Mouse (Mus musculus) kidney, embryonic 16.5 days (tissue): Measurements from ENCODE around the gene Eif1. TPM values are rescaled to one million over a fixed set of nuclear protein-coding genes. Genes with fewer than 3 reads are reported as not detected.
A peak's percentile ranks its signal among the peaks of the same experiment; 100 is the strongest.
"Not testable (repeated sequence)": the region's sequence is repeated elsewhere in the genome, so short reads cannot be mapped to it uniquely, and the experiment has no call there.

ENCODE experiments used
- ATAC-seq: fragments of 200-750 bp; cut with Nextera tagmentation; 2 replicates; pipeline ENCODE4 v1.8.0; 2017; ENCODE audit warnings: moderate TSS enrichment; ENCODE audit not compliant: low FRiP score, low TSS enrichment
- H3K27ac ChIP-seq: fragments of 300-500 bp; sonication (generic); 2 replicates; pipeline ENCODE4 v1.5.1; 2014; ENCODE audit warnings: low read length
- H3K27me3 ChIP-seq: fragments of 300-500 bp; sonication (generic); 2 replicates; pipeline ENCODE4 v1.6.1; 2014; ENCODE audit warnings: low read length, control low read depth, mixed read lengths; ENCODE audit not compliant: insufficient read depth
- H3K36me3 ChIP-seq: fragments of 300-500 bp; sonication (generic); 2 replicates; pipeline ENCODE4 v1.6.1; 2014; ENCODE audit warnings: low read length, control low read depth, mixed read lengths; ENCODE audit not compliant: insufficient read depth
- H3K4me1 ChIP-seq: fragments of 300-500 bp; sonication (generic); 2 replicates; pipeline ENCODE4 v1.6.1; 2014; ENCODE audit warnings: low read length, control low read depth, mixed read lengths; ENCODE audit not compliant: insufficient read depth
- H3K4me2 ChIP-seq: fragments of 300-500 bp; sonication (generic); replicated peaks from 2 replicates; pipeline ENCODE4 v1.6.1; 2014; ENCODE audit warnings: low read depth, low read length
- H3K4me3 ChIP-seq: fragments of 300-500 bp; sonication (generic); 2 replicates; pipeline ENCODE4 v1.5.1; 2014; ENCODE audit warnings: mild to moderate bottlenecking, low read length
- H3K9ac ChIP-seq: fragments of 300-500 bp; sonication (generic); replicated peaks from 2 replicates; pipeline ENCODE4 v1.6.1; 2014; ENCODE audit warnings: low read length
- H3K9me3 ChIP-seq: fragments of 300-500 bp; sonication (generic); 2 replicates; pipeline ENCODE4 v1.6.1; 2016; ENCODE audit warnings: low read length, control low read depth
- WGBS: fragments of 180-500 bp; shearing (Covaris S2); extraction: QIAGEN DNeasy Blood & Tissue Kit; methylation state at CpG from one replicate; pipeline ENCODE4 v1.1.7; 2014; 5-methylcytosine and 5-hydroxymethylcytosine counted together
- polyA plus RNA-seq: library from polyadenylated mRNA; unstranded; fragments of >200 nt; fragmentation: Nextera tagmentation; extraction: Ambion mirVana; gene quantifications from 2 replicates; pipeline ENCODE4 v1.2.1, GENCODE M21; 2015

Eif1 gene
- polyA plus RNA-seq, 1 experiment from 2014 or later, result 1,403 TPM

GRCm38 (mm10) chr11:100361059-100361458 lies 41.4 kb downstream of the Eif1 start:
- H3K9ac ChIP-seq, H3K9me3 ChIP-seq, H3K4me2 ChIP-seq, ATAC-seq, H3K36me3 ChIP-seq, H3K4me1 ChIP-seq, H3K4me3 ChIP-seq, H3K27ac ChIP-seq: not testable (repeated sequence)
- peaks cover 32% of the 10 kb centered on the region for H3K27me3 ChIP-seq
- WGBS, result no CpG with 5 or more reads among the region's 13 CpGs

GRCm38 (mm10) chr11:100362209-100362978 lies 42.7 kb downstream of the Eif1 start:
- ATAC-seq, result peak; percentile 66
- Histone ChIP-seq H3K4me3 (no peak overlapping the region), H3K4me1 (no peaks in the 10 kb centered on the region), H3K9me3 (no peaks in the 10 kb centered on the region), H3K4me2 (no peak overlapping the region), H3K27me3 (peaks cover 20% of the 10 kb centered on the region), H3K36me3 (no peaks in the 10 kb centered on the region), H3K9ac (no peak overlapping the region), H3K27ac (no peak overlapping the region)
- WGBS, result 12% methylated on average over 8 of the region's 8 CpGs

- Histone ChIP-seq H3K36me3 (no peaks in the 10 kb centered on the region), H3K27me3 (peaks cover 19% of the 10 kb centered on the region), H3K4me1 (no peaks in the 10 kb centered on the region), H3K27ac (no peak overlapping the region), H3K9me3 (no peaks in the 10 kb centered on the region), H3K4me2 (no peak overlapping the region), H3K4me3 (no peak overlapping the region), H3K9ac (no peak overlapping the region)
- 17% methylated on average over 12 of the region's 12 CpGs for whole genome bisulfite sequencing
- peak; percentile 65 for ATAC-seq
Observed at GRCm38 (mm10) chr11:100362979-100363562, 43.4 kb downstream of the Eif1 start.

GRCm38 (mm10) chr11:100369145-100369544 lies 49.5 kb downstream of the Eif1 start:
- H3K9ac ChIP-seq, result no peak overlapping the region
- H3K4me2 ChIP-seq, result no peak overlapping the region
- no peak overlapping the region for H3K27ac ChIP-seq
- no peak for ATAC-seq
- 36% methylated on average over 7 of the region's 7 CpGs for WGBS
- H3K9me3 ChIP-seq, result no peaks in the 10 kb centered on the region
- H3K4me3 ChIP-seq, result no peak overlapping the region
- H3K27me3 ChIP-seq, result no peaks in the 10 kb centered on the region
- H3K4me1 ChIP-seq, result no peaks in the 10 kb centered on the region
- H3K36me3 ChIP-seq, result peaks cover 37% of the 10 kb centered on the region

GRCm38 (mm10) chr11:100369822-100370221 lies 50.1 kb downstream of the Eif1 start:
- no peaks in the 10 kb centered on the region for H3K4me1 ChIP-seq
- no peaks in the 10 kb centered on the region for H3K9me3 ChIP-seq
- H3K36me3 ChIP-seq, result peaks cover 41% of the 10 kb centered on the region
- no peak for ATAC-seq
- H3K4me2 ChIP-seq, result no peak overlapping the region
- WGBS, result 73% methylated on average over 8 of the region's 8 CpGs
- no peak overlapping the region for H3K9ac ChIP-seq
- no peak overlapping the region for H3K4me3 ChIP-seq
- H3K27ac ChIP-seq, result no peak overlapping the region
- H3K27me3 ChIP-seq, result no peaks in the 10 kb centered on the region

Other genes with a start within 250 kb of the Eif1 start
- not detected in 2 replicates for gene Krt32, start 231.7 kb upstream of the Eif1 start, polyA plus RNA-seq
- gene Krt35, start 223.6 kb upstream of the Eif1 start, polyA plus RNA-seq, result not detected in 2 replicates
- 1.1 and 1.6 TPM in 2 replicates for gene Krt36, start 214.3 kb upstream of the Eif1 start, polyA plus RNA-seq
- 0.36 and 0.37 TPM in 2 replicates for gene Krt13, start 198.3 kb upstream of the Eif1 start, polyA plus RNA-seq
- 1.3 and 3.8 TPM in 2 replicates for gene Krt15, start 184.0 kb upstream of the Eif1 start, polyA plus RNA-seq
- gene Krt19, start 171.2 kb upstream of the Eif1 start, polyA plus RNA-seq, result 96.4 and 105 TPM in 2 replicates
- gene Krt9, start 126.6 kb upstream of the Eif1 start, polyA plus RNA-seq, result not detected in 2 replicates
- 0.90 and 1.7 TPM in 2 replicates for gene Krt14, start 112.3 kb upstream of the Eif1 start, polyA plus RNA-seq
- gene Krt16, start 71.0 kb upstream of the Eif1 start, polyA plus RNA-seq, result not detected in 2 replicates
- 0.30 and 0.32 TPM in 2 replicates for gene Krt17, start 58.9 kb upstream of the Eif1 start, polyA plus RNA-seq
- gene Krt42, start 50.0 kb upstream of the Eif1 start, polyA plus RNA-seq, result not detected in 2 replicates
- gene Gast, start 14.5 kb downstream of the Eif1 start, polyA plus RNA-seq, result not detected in 2 replicates
- gene Hap1, start 36.2 kb downstream of the Eif1 start, polyA plus RNA-seq, result 15.5 and 18.6 TPM in 2 replicates
- gene Jup, start 77.9 kb downstream of the Eif1 start, polyA plus RNA-seq, result 153 and 154 TPM in 2 replicates
- 63.1 and 69.1 TPM in 2 replicates for gene P3h4, start 95.0 kb downstream of the Eif1 start, polyA plus RNA-seq
- gene Fkbp10, start 95.8 kb downstream of the Eif1 start, polyA plus RNA-seq, result 157 and 159 TPM in 2 replicates
- 126 and 131 TPM in 2 replicates for gene Nt5c3b, start 121.9 kb downstream of the Eif1 start, polyA plus RNA-seq
- gene Klhl10, start 122.0 kb downstream of the Eif1 start, polyA plus RNA-seq, result 0.40 and 0.44 TPM in 2 replicates
- gene Klhl11, start 152.9 kb downstream of the Eif1 start, polyA plus RNA-seq, result 8.4 and 10.1 TPM in 2 replicates
- 173 and 179 TPM in 2 replicates for gene Acly, start 208.1 kb downstream of the Eif1 start, polyA plus RNA-seq
- gene Ttc25, start 225.7 kb downstream of the Eif1 start, polyA plus RNA-seq, result 1.0 and 1.1 TPM in 2 replicates